Mouse (Mus musculus): ENCODE measurements at regions not wholly inside any gene's neighbourhood (a gene's known extent, or its start where the extent isn't known, plus 50 kb on each side); places are given as distances from the start of the nearest gene placed in this dataset.

DNA sequence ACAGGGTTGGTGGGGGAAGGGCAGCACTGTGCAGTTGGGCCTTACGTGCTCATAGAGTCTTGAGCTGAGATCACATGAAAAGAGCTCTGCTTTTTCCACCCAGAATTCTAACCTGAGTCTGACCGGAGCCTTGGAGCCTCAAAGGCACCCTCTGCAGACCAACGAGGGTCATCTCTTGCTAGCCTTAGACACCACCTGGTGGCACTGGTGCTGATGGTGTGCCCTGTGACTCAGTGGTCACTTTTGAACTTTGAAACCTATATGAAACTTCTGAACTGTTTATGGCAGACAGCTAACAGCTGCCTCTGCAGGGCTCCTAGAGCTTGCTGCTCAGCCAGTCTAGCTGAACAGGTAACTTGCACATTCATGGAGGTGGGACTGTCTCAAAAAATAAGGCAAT, 118.5 kb downstream of the Zfp706 start:
- no peak for DNase-seq (ENCODE audit: low spot score in 2 of 2)

DNA sequence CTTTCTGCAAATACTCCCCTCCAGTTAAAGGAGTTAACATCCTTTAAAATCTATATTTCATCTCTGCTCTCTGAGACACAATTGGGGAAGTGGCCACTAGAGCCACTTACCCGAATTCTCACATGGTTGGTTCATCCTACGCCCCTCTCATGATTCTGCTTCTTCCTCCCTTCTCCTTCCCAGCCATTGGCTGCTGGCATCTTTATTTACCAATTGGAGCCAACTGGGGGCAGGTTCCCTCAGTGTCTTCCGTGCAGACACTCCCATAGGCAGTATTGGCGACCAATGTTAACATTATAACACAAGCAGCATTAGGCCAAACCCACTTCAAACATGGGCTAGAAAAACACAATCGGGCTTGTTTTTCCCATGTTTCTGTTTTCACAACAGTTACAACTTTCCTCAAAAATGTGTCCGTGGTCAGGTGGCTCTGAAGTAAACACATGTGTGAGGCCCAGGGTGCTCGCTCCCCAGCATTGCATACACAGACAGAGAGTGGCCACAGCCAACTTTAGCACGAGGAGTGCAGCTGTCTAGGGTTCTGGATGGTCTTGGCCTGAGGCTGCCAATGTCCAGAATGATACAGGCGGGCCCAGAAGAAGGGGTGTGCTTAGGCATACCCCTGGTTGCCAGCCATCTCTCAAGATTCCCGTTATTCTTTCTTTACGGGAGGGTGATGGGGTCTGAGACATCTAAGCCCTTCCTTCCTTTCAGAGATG, 119.1 kb downstream of the Zfp706 start:
- DNase-seq (ENCODE audit: low spot score in 2 of 2) = no peak

DNA sequence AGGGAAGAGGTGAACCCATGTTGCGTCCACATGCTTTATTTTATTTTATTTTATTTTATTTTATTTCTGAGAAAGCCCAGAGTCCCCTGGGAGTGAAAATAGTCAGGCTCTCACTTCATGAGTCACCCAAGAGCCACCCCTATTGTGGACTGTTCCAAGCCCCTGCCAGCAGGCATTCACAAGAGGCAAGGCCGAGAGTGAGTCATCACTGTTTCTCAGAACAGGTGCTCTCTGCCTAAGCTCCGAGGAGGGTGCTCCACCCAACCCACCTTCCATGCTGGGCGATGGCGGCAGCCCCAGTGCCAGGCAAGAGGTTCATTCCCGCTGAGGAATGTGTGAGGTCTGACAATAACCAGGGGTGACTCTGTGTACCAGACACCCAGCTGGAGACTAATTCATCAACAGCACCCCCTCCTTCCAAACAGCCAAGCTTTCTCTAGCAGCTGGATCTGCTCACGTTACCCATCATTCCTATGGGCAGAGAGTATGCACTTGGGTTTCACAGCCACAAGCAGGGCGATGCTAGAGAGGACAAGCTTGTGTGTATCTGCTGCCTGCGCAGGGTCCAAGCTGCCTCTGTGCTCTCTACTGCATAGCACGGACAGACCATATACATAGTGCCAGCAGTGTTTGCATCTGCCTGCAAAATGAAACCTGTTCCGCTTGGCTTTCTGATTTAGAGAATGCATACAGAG, 122.8 kb downstream of the Zfp706 start:
- DNase-seq (ENCODE audit: low spot score in 2 of 2) = no peak

DNA sequence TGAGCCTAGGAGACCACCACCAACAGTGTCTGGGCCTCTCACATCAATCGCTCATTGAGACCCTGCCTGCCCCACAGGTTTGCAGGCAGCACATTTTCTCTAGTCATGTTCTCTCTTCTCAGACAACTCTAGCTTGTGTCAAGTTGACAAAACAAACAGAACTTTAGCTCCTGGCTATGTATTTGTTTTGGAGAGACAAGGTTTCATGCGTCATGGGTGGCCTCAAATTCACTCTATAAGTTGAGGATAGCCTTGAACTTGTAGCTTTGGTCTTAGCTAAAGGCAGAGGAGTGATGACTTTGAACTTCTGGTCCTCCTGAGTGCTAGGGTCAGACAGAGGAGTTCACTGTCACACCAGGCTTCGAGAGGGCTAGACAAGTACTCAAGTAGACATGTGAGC, 123.5 kb downstream of the Zfp706 start:
- no peak for DNase-seq (ENCODE audit: low spot score in 2 of 2)

DNA sequence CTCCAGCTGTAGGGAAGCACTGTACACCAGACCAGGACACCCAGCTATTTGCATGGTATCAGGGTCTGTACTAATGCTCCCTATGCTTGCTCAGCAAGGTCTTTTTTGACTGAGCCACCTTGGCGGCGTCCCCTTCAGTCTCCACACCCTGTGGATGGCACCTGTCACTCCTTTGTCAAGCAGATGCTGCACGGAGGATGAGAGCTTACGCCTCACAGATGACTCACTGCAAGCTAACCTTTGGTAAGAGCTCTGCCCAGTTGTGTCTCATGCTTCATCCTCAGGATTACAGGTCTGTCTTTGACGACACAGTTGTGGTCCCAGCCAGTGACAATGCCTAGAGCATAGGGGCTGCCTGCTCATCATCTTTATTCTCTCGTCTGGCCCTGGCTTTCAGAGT, 124.4 kb downstream of the Zfp706 start:
- no peak for DNase-seq (ENCODE audit: low spot score in 2 of 2)

DNA sequence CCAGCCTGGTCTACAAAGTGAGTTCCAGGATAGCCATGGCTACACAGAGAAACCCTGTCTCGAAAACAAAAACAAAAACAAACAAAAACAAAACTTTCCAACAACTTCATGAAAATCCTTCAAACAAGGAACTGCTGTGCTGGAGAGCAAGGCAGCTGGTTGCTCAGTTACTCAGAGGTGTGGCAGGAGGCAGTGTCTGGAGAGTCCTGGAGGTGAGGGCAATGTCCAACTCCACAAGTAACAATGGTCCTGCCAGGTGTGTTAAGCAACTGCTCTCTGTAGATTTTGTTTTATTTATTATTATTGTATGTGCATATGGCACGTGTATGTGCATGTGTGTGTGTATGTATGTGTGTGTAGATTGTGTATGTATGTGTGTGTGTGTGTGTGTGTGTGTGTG, 126.0 kb downstream of the Zfp706 start:
- no peak for DNase-seq (ENCODE audit: low spot score in 2 of 2)

DNA sequence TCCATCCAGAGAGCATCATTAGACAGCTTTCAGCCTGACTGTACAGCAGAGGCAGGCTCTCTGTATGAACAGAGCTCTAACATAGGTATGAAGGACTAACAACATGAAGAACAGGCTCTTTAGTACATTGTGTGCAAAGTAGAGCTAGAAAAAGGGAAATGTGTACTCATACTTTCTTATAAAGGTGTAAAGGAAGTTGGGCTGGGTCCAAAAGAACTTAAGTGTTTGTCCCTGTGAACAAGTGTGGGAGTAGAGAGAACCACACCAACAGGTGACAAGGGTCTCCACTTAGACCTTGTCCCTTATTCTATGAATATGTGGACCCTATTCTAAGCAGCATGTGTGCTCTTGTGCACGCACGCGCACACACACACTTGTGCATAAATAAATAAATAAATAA, 127.0 kb downstream of the Zfp706 start:
- DNase-seq (ENCODE audit: low spot score in 2 of 2) = no peak

DNA sequence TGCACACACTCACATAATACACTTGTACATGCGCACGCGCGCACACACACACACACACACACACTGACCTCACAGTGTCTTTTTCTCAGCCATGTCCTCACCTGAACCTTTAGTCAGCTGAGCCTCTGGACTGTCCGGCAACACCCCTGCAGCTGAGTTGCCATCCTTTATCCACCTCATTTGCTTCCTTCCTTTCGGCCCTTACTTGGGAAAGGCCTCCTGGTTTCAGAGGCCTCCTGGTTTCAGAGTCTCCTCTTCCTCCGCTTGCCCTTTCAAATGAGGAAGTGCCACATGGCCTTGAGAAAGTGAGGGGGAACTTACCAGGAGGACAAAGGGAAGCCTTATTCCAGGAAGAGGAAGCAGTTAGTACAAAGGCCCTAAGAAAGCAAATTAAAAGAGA, 128.0 kb downstream of the Zfp706 start:
- DNase-seq (ENCODE audit: low spot score in 2 of 2) = no peak

DNA sequence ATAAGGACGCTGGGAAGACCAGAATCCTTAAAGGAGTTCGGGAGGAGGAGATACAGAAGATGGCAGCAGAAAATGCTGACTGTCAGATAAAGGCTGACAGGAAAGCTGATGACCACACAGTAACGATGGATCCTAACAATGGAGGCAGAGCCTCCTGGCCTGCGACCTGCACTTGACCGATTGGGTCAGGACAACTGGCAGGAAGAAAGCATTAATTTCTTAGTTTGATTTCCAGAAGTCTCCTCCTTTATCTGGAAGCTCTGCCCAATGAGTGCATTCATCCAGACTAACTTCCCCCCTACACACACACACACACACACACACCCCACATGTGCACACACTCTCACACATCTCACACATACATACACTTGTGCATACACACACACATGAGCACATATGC, 128.6 kb downstream of the Zfp706 start:
- no peak for DNase-seq (ENCODE audit: low spot score in 2 of 2)

DNA sequence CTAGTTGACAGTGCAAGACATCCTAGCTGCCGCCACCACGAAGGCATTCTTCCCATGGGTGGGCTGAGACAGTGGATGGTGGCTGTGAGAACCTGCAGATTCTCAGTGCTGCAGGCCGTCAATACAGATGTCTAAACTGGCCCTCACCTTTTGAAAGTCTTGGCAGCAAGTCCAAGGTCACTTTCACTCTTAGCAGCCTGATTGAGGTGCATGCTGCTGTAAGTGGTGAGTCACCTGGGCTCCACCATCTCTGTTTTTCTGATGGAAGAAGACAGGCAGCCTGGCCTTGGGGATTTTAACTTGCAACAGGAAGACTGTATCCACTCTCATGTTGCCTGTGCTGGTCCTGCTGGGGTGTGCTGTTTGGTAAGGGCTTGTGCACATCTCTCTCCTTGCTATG, 129.3 kb downstream of the Zfp706 start:
- DNase-seq (ENCODE audit: low spot score in 2 of 2) = no peak

DNA sequence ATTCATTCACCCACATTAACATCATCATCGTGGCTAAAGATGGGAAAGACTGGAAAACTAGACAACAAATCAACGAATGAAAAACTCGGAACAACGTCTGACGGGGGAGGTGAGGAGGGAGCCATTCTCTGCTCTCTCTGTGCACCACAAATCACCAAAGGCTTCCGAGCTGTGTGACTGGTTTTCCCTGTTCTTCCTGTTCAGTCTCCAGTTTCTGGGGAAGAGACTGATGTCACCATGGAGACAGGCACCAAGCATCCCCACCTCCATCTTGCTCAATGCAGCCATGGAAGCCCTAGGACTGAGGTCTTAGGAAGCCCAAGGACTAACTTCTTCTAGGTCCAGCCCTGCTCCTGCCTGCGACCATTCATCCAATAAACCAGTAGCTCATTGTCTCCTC, 130.1 kb downstream of the Zfp706 start:
- DNase-seq (ENCODE audit: low spot score in 2 of 2) = no peak

DNA sequence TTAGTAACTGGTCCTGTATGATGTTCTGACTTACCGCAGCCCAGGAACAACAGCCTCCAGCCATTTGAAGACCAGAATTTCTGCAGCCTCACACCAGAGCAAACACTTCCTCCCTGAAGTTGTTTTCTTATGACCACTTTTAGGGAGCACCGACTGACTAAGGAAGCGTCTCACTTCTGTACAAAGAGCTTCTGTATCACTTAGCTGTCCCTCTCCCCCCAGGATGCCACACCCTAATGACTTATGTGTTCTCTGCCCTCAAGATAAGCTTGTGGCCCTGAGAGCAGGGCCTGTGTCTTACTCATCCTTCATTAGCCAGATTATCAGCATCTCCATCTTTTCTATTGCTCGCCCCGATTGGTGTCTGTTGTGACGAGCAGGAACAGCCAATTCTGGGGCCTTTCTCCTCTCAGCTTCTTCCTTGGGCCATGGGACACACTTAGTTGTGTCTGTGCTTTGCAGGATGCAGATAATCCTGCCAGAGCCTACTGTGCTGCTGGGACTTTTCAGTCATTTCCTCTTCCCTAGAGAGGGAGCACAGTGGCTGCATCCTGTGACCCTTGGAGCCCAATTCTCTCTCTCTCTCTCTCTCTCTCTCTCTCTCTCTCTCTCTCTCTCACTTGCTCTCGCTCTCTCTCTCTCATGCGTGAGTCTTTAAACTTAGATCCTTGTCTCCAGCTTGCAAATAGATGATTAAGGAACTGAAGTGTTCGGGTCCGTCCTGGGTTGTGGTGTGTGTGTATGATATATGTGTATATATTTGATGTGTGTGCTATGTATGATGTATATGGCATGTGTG, 131.4 kb downstream of the Zfp706 start:
- DNase-seq (ENCODE audit: low spot score in 2 of 2) = no peak

DNA sequence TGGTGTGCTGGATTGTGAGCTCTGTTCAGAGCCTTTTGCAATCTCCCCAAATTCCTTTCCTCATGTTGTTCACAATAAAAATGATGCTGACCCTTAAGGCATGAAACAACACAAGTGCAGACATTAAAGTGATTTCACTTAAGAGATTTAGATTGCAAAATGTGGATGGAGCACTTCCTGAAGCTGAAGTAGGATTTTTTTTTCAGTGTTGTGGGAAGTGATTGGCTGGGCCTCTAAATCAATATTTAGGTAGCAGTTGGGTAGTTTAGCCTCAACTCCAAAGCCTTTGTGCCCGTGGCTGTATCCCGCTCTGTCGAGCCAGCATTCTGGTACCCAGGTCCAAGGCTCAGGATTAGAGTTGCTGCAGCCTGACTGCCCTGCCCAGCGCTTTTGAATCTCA, 133.0 kb downstream of the Zfp706 start:
- no peak for DNase-seq (ENCODE audit: low spot score in 2 of 2)

DNA sequence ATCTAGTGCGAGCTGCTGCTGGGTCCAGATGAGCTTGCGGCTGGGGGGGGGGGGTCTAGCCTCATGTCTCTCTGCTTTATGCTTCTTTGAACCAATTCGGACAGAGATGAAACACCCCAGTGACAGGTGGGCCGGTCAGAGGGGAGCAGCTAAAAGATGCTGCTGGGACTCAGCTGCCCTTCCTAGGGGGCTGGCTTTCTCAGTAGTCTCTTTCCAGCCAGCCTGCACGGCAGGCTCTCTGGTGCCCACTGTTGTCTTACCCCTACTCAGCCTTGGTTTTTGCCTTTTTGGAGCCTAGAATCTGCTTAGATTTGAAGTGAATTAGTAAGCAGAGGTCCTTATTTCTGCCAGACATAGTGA, 133.7 kb downstream of the Zfp706 start:
- no peak for DNase-seq (ENCODE audit: low spot score in 2 of 2)

DNA sequence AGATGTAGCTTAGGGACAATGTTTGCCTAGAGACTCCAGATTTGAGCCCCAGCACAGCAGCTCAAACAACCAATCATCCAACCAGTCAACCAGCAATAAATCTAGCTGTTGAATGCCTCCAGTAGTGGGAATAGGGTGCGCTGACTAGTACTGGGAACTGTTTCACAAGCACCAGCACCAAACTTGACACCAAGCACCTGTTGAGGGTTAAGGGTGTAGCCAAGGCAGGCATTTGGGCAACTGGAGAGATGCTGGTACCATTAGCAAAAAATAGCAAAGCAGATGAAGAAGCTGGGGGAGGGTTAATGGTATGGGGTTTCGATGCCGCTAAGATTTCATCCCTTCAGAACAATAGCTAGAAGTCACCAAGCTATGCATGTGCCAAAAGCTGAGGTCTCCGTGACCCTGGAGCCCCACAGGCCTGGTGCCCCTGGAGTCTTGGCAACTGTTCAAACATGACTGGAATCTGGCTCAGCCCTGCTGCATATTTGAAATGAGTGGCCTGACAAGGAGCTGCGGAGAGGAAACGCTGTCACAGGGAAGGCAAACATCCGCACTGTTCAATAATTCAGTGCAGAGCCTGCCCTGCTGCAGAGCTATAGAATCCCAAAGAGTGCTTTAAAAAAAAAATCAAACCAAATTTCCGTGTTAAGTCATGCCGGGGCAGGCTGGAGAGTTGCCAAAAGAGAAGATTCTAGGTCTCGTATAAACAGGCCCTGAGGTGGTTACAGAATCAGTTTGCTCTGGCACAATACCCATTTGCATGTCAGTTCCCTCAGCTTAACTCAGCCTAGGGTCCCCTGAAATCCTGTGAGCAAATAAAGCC, 134.3 kb downstream of the Zfp706 start:
- no peak for DNase-seq (ENCODE audit: low spot score in 2 of 2)

DNA sequence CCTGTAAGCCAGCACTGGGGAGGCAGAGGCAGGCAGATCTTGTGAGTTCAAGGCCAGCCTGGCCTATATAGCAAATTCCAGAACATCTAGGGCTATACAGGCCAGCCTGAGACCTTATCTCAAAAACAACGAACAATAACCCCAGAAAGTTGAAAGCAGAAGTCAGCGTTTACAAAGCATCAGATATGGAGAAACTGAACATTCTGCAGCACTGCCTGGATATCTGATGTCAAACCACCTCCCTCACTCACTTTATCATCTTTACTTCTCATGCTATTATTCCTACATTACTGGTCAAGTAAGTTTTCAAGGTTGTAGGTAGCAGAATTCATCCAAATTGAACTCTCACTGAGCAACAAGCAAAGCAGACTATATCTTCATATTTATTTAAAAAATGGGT, 135.0 kb downstream of the Zfp706 start:
- no peak for DNase-seq (ENCODE audit: low spot score in 2 of 2)

DNA sequence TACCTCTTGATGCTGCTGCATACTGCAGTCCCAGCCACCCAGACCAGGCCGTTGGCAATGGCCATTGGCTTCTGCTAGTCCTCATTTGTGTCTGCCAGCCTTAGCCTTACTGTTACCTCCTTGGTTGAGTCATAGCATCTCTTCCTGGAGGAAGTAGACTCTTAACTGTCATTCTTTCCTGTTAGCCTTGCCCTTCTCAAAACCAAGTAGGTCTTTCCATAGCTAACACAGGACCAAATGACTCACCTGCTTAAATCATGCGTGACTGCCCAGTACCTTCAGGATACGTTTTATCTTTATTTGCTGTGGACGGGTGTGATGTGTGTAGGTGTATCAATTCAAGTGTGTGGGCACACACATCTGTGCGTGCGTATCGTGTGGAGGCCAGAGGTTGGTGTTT, 136.9 kb downstream of the Zfp706 start:
- DNase-seq (ENCODE audit: low spot score in 2 of 2) = no peak

DNA sequence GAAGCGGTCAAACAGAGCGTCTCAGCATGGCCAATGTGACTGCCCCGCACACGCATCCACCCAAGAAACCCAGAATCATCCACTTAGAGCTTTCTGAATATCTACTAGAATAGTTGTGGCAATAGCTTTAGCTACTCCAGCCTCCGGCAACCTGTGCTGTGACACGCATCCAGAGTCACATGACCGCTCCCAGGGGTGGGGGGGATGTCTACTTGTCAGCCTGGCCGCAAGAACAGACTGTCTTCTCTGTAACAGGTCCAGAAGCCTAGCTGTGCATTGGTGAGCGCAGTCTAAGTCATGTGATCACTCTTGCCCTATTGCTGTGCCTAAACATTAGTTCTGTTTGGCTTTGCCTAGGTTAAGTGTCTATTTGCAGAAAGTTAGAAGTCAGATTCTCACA, 137.5 kb downstream of the Zfp706 start:
- no peak for DNase-seq (ENCODE audit: low spot score in 2 of 2)

DNA sequence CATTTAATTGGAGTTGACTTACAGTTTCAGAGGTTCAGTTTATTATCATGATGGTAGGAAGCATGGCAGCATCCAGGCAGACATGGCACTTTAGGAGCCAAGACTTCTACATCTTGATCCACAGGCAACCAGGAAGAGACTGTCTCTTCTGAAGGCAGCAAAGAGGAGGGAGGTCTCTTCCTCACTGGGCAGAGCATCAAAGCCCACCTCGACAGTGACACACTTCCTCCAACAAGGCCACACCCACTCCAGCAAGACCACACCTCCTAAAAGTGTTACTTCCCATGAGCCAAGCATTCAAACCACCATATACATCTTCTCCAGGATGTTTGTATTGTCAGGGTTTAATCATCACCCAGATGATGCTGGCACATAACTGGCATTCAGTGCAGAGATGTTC, 141.5 kb downstream of the Zfp706 start:
- DNase-seq (ENCODE audit: low spot score in 2 of 2) = no peak

DNA sequence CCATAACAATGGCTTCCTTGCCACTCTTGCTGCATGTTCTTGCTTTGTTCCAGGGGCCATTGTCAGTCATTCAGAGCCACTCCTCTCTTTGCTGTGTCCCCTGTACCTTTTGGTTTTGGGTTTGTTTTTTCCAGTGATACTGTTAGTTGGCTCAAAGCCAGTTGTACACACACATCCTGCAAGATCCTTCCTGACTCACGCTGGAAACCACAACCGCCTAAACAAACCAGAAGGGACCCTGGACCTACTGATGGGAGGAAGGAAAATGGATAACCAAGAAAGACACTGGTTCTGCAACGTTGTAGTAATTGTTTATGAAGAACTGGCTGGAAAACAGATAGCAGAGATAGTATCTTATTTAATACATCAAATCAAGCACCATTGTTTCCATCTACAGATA, 142.2 kb downstream of the Zfp706 start:
- no peak for DNase-seq (ENCODE audit: low spot score in 2 of 2)

DNA sequence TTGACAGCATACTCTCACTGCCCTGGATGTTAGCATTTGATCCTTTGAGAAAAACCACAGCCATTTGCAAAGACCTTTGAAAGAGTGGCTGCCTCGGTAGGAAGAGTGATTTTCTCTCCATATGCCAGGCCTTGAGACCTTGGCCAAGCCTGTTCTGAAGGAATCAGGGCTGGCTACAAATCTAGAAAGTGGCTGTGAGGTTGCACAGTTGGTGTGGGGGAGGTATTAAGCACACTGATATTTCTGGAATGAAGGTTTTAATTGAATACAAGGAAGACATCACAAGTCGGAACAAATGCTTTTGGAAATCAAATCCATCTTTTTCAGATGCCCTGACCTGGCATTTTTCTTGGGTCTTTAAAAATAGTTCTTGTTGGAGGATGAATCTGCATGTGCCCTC, 143.5 kb downstream of the Zfp706 start:
- DNase-seq (ENCODE audit: low spot score in 2 of 2) = no peak

DNA sequence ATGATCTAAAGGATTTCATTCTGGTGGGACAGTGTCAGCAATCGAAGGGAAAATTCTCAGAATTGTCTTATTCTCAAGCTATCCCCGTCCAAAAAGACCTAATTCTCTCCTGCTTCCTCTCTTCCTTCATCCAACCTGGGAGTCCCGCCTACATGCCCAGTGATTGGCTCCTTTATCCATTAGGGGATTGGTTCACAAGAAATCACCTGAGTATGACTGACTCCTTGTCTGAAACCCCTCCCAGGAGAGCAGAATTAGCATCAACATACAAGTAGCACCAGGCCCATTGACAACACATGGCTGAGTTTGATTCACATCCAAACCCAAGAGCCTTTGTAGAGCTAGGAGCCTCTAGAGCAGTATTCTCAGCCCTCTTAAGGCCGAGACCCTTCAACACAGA, 148.9 kb downstream of the Zfp706 start:
- no peak for DNase-seq (ENCODE audit: low spot score in 2 of 2)

All from frontal cortex, postnatal 10 days (tissue).